Mouse (Mus musculus) liver, embryonic 15.5 days (tissue): Measurements from ENCODE around the gene Ropn1l. TPM values are rescaled to one million over a fixed set of nuclear protein-coding genes. Genes with fewer than 3 reads are reported as not detected.

Experiments used
- polyA plus RNA-seq: library from polyadenylated mRNA; unstranded; fragments of >200 nt; fragmentation: Nextera tagmentation; extraction: Ambion mirVana; gene quantifications from 2 replicates; pipeline ENCODE4 v1.2.1, GENCODE M21; 2015

Ropn1l gene
- polyA plus RNA-seq, 1 experiment from 2014 or later: 3.2 TPM

Other genes starting within 250 kb of the Ropn1l start
- gene Dap, start 229.4 kb downstream of the Ropn1l start, polyA plus RNA-seq: 45.0 and 45.7 TPM in 2 replicates
- 0.62 and 0.76 TPM in 2 replicates for gene Ankrd33b, start 86.0 kb downstream of the Ropn1l start, polyA plus RNA-seq
- 12.9 and 15.6 TPM in 2 replicates for gene March6, start 77.3 kb upstream of the Ropn1l start, polyA plus RNA-seq
- 11.0 and 13.3 TPM in 2 replicates for gene Cmbl, start 111.7 kb upstream of the Ropn1l start, polyA plus RNA-seq
- gene Cct5, start 148.1 kb upstream of the Ropn1l start, polyA plus RNA-seq: 254 and 263 TPM in 2 replicates
- 8.3 and 8.6 TPM in 2 replicates for gene Fam173b, start 148.1 kb upstream of the Ropn1l start, polyA plus RNA-seq